Mouse (Mus musculus) induced T-regulatory cell, adult 2 months (primary cell): ENCODE measurements at regions not wholly inside any gene's neighbourhood (a gene's known extent, or its start where the extent isn't known, plus 50 kb on each side); places are given as distances from the start of the nearest gene placed in this dataset.

Experiments
- DNase-seq: peaks from one replicate; pipeline ENCODE4 v3.0.0-alpha.2; 2012; ENCODE audit warnings: low read depth

- no peak for DNase-seq
These were observed 105.0 kb downstream of the Dyrk2 start for GRCm38 (mm10) chr10:118765051-118765450.

GRCm38 (mm10) chr10:118765544-118766441 lies 104.2 kb downstream of the Dyrk2 start:
- DNase-seq: peak; percentile 76

- DNase-seq: peak; percentile 14
These were observed 103.2 kb downstream of the Dyrk2 start for GRCm38 (mm10) chr10:118766826-118767225.

DNA sequence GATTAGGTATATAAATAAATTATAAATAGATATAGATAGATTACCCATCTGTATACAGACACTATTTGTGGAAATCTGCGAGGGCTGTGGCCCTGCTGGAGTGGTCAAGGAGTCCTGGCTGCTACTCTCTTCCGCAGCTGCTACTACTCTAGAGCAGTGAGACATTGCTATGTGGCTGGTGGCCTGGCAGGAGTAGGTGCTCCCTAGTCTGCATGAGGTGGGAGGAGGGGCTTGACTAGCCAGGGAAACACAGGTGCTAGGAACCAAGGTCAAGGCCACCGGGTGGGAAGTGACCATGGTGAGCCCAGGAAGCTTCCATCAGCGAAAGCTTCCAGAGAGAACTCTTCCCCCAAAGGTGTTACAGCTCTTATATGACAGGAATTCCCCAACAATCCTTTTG lies 100.3 kb downstream of the Dyrk2 start:
- DNase-seq: no peak

DNA sequence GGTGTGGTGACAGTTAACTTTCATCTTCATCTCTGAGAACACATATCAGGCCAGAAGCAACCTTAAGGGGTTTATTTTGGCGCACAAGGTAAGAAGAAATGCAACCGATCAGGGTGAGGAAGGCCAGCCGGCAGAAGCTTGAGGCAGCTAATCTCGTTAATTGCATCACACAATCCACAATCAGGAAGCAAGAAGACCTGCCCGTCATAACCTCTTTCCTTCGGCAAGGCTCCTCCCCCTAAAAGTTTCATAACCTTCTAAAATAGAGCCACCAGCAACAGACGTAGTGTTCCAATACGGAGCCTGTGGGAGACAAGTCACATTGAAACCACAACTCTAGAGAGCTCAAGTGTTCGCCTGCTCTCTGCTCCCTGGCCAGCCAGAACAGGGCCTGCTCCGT lies 91.4 kb downstream of the Dyrk2 start:
- DNase-seq: no peak

DNA sequence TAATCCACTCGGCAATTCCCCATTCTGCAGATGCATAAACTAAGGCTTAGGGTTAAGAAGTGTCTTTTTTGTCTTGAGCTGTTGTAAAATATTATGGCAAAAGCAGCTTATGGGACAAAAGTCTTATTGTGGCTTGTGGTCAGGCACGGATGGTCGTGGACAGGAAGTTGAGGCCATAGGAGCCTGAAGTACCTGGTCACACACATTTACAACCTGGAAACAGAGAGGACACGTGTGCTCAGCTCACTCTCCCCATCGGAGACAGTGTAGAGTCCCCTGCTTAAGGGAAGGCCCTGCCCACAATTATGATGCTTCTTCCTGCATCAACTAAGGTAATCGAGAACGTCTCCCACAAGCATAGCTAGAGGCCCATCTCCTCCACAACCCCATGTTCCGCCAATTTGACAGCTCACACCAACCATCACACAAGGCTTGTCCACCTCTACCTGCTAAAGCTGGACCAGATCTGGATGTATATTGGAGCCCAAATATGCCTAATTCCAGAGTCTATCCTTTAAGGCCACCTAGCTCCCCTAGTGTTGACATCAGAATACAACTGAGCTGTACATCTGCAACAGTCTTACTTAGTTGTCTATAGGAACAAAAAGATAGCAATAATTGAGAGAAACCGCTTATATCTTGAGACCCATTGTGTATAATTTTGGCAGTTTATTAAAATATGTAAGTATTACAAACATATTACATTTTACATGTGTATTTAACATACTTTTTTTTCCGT lies 89.0 kb downstream of the Dyrk2 start:
- DNase-seq: no peak

GRCm38 (mm10) chr10:118781811-118782232 lies 88.2 kb downstream of the Dyrk2 start:
- DNase-seq: no peak

- DNase-seq: no peak
These were observed 87.4 kb downstream of the Dyrk2 start for GRCm38 (mm10) chr10:118782646-118783045.

GRCm38 (mm10) chr10:118787280-118787690 lies 82.7 kb downstream of the Dyrk2 start:
- DNase-seq: peak; percentile 78

DNA sequence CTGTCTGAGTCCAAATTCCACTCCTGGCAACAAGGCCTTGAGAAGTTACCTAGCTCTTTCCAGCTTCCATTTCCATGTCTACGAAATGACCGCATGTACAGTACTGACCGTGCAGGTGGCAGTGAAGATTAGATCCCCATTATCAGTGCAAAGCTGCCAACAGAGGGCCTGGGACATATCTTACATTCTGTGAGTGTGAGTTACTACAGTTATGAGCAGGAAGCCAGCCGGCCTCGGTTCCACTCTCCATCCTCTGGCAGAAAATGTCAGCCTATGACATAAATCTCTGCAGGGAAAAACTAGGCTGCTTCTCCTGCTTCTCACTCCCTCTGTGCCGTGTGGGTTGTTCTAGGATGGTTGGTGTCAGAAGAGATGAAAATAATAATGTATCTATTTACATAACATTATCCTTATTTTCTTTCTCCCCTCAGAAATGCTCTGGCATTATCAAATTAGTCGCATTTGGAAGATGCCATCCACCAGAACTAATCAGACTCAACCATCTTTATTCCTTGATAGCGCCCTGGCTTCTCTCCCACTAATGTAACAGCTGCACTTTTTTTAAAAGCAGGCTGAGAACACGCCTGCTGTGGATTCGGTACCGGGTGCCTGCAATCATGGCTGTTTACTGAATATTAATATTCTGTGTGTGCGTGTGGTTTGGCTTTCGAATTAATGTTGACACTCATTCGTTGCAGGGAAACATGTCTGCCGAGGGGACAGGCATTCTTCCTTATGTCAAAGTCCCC lies 77.5 kb downstream of the Dyrk2 start:
- no peak for DNase-seq

GRCm38 (mm10) chr10:118793794-118794193 lies 76.2 kb downstream of the Dyrk2 start:
- peak; percentile 14 for DNase-seq

GRCm38 (mm10) chr10:118794395-118795060 lies 75.5 kb downstream of the Dyrk2 start:
- no peak for DNase-seq

- DNase-seq: no peak
These were observed 75.0 kb downstream of the Dyrk2 start for GRCm38 (mm10) chr10:118795061-118795407.

DNA sequence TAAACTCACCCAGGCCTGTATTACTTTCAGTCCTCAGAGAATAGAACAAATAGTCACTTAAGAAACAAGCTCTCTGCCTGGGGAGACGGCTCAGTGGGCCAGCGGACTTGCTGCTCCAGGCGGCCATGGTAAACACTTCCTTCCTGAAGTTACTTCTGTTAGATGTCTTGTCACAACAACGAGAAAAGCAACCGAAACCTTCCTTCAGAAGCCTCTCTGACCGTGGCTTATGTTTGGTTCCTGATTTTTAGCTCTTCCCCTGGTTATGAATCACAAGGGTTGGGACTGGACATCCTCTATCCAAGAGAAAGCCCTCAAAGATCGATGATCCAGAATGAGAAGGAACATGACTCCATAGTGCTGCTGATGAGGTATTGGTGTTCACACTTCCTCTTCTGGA lies 73.5 kb downstream of the Dyrk2 start:
- no peak for DNase-seq

- DNase-seq: no peak
These were observed 72.8 kb downstream of the Dyrk2 start for GRCm38 (mm10) chr10:118797256-118797655.

DNA sequence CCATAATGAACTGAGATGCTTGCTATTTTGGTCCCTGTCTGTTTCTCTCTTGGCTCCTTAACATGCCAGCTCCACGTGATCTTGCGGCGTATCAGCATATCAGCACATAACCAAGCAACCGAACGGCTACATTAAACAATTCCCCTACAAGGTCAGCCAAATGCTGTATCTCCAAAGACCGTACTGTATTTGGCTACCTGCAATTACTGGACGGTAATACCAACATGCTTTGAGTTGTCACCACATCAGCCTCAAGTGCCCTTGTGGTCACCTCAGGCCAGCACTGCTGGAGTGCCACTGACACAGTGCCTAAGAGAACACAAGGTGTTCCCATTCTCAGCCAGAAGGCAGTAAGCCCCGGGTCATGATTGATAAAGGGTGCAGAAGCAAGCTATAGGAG lies 70.2 kb downstream of the Dyrk2 start:
- no peak for DNase-seq

DNA sequence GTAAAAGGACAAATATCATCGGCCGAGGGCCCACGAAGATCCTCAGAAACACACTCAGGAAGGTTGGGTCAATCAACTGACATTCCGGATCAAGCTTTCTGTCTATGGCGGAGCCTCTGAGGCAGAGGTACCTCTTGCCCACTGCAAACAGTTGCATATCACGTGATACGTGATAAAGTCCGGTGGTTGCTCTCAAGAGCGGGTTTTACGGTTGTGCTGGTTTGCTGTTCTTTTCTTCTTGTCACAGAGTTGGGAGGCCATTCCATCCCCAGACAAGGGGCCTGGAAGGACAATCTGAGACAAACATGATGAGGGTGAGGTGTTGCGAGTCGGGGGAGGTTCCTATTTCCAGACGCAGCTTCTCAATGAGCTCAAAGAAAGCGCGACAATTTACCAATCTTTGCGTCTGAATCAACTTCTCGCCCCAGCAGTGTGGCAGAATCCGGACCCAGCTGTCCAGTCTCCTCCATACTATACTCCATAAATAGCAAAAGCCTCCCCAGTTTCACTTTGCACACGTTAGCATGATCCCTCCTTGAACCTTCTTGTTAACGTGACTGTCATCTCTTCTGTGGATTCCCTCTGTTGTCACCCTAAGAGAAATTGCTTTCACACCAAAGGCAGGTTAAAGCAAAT lies 66.0 kb downstream of the Dyrk2 start:
- no peak for DNase-seq

- DNase-seq: no peak
These were observed 65.4 kb downstream of the Dyrk2 start for GRCm38 (mm10) chr10:118804574-118804973.
